Mouse (Mus musculus) lung, postnatal 36 days (tissue): ENCODE data around the gene Trim32.

Source experiments
- DNase-seq: peaks from one replicate; pipeline ENCODE4 v3.0.0; 2022; ENCODE audit warnings: mixed read lengths

Gene Trim32

GRCm38 (mm10) chr4:65604504-65605150 lies at the start of gene Trim32:
Trim32 (plus strand) TSS chr4:65604986.
- peak; percentile 99 for DNase-seq

GRCm38 (mm10) chr4:65565493-65565892 lies 39.3 kb upstream of the Trim32 start:
- peak; percentile 23 for DNase-seq

GRCm38 (mm10) chr4:65580254-65580653 lies 24.5 kb upstream of the Trim32 start:
- no peak for DNase-seq

GRCm38 (mm10) chr4:65586947-65587346 lies 17.8 kb upstream of the Trim32 start:
- DNase-seq: no peak

GRCm38 (mm10) chr4:65589780-65590179 lies 15.0 kb upstream of the Trim32 start:
- DNase-seq: peak; percentile 62

- no peak for DNase-seq
Measured at GRCm38 (mm10) chr4:65594601-65595369, 10.0 kb upstream of the Trim32 start.

- no peak for DNase-seq
Measured at GRCm38 (mm10) chr4:65605151-65605702, 441 bp downstream of the Trim32 start.

GRCm38 (mm10) chr4:65607184-65607631 lies 2.4 kb downstream of the Trim32 start:
- DNase-seq: no peak

- no peak for DNase-seq
Measured at GRCm38 (mm10) chr4:65608112-65608511, 3.3 kb downstream of the Trim32 start.

- no peak for DNase-seq
Measured at GRCm38 (mm10) chr4:65610329-65610728, 5.5 kb downstream of the Trim32 start.

GRCm38 (mm10) chr4:65610896-65611295 lies 6.1 kb downstream of the Trim32 start:
- no peak for DNase-seq

GRCm38 (mm10) chr4:65613135-65613534 lies 8.3 kb downstream of the Trim32 start:
- no peak for DNase-seq

GRCm38 (mm10) chr4:65620125-65620524 lies 15.3 kb downstream of the Trim32 start:
- no peak for DNase-seq

GRCm38 (mm10) chr4:65638231-65638630 lies 33.4 kb downstream of the Trim32 start:
- no peak for DNase-seq

- no peak for DNase-seq
Measured at GRCm38 (mm10) chr4:65642611-65643010, 37.8 kb downstream of the Trim32 start.

GRCm38 (mm10) chr4:65654723-65655122 lies 49.9 kb downstream of the Trim32 start:
- DNase-seq: peak; percentile 71

- no peak for DNase-seq
Measured at GRCm38 (mm10) chr4:65663176-65663575, 58.4 kb downstream of the Trim32 start.
